Mouse (Mus musculus) liver, embryonic 16.5 days (tissue): ENCODE results near the gene Barhl1. TPM values are rescaled to one million over a fixed set of nuclear protein-coding genes. Genes with fewer than 3 reads are reported as not detected.

Experiments
- ATAC-seq: fragments of 200-750 bp; cut with Nextera tagmentation; 2 replicates; pipeline ENCODE4 v1.8.0; 2017; ENCODE audit warnings: low read depth, mild to moderate bottlenecking, moderate number of reproducible peaks, moderate library complexity
- H3K27ac ChIP-seq: fragments of 300-500 bp; sonication (generic); 2 replicates; pipeline ENCODE4 v1.5.1; 2014; ENCODE audit warnings: mild to moderate bottlenecking, low read length
- H3K27me3 ChIP-seq: fragments of 300-500 bp; sonication (generic); 2 replicates; pipeline ENCODE4 v1.6.1; 2014; ENCODE audit warnings: low read depth, low read length, mixed read lengths; ENCODE audit not compliant: control insufficient read depth, insufficient read depth
- H3K36me3 ChIP-seq: fragments of 300-500 bp; sonication (generic); 2 replicates; pipeline ENCODE4 v1.6.1; 2014; ENCODE audit warnings: mild to moderate bottlenecking; ENCODE audit not compliant: control insufficient read depth, insufficient read depth
- H3K4me1 ChIP-seq: fragments of 300-500 bp; sonication (generic); 2 replicates; pipeline ENCODE4 v1.6.1; 2014; ENCODE audit warnings: low read depth, low read length, mixed read lengths; ENCODE audit not compliant: control insufficient read depth
- H3K4me2 ChIP-seq: fragments of 300-500 bp; sonication (generic); 2 replicates; pipeline ENCODE4 v1.6.1; 2014; ENCODE audit warnings: low read depth, low read length, mixed read lengths
- H3K4me3 ChIP-seq: fragments of 300-500 bp; sonication (generic); 2 replicates; pipeline ENCODE4 v1.5.1; 2014; ENCODE audit warnings: low read depth, mild to moderate bottlenecking, low read length
- H3K9ac ChIP-seq: fragments of 300-500 bp; sonication (generic); 2 replicates; pipeline ENCODE4 v1.6.1; 2014; ENCODE audit warnings: low read depth, low read length
- H3K9me3 ChIP-seq: fragments of 300-500 bp; sonication (generic); replicated peaks from 2 replicates; pipeline ENCODE4 v1.6.1; 2016; ENCODE audit warnings: low read length; ENCODE audit not compliant: control insufficient read depth
- WGBS: fragments of 180-500 bp; shearing (Covaris S2); extraction: QIAGEN DNeasy Blood & Tissue Kit; methylation state at CpG from one replicate; pipeline ENCODE4 v1.1.7; 2014; ENCODE audit not compliant: insufficient replicate concordance; 5-methylcytosine and 5-hydroxymethylcytosine counted together
- polyA plus RNA-seq: library from polyadenylated mRNA; unstranded; fragments of >200 nt; fragmentation: Nextera tagmentation; extraction: Ambion mirVana; gene quantifications from 2 replicates; pipeline ENCODE4 v1.2.1, GENCODE M21; 2015

Barhl1 gene
- polyA plus RNA-seq, 1 experiment from 2014 or later = not detected

GRCm38 (mm10) chr2:28915104-28915738, 1.2 kb downstream of the Barhl1 start:
- no peaks in the 10 kb centered on the region; the same call in 1 of the 2 replicates for H3K4me1 ChIP-seq
- 8% methylated on average over 22 of the region's 22 CpGs for WGBS
- ATAC-seq = no peak
- H3K4me3 ChIP-seq = no peak overlapping the region
- H3K9me3 ChIP-seq = no peaks in the 10 kb centered on the region
- H3K9ac ChIP-seq = no peak overlapping the region
- H3K27ac ChIP-seq = no peak overlapping the region
- no peak overlapping the region for H3K4me2 ChIP-seq
- H3K36me3 ChIP-seq = no peaks in the 10 kb centered on the region
- H3K27me3 ChIP-seq = peaks cover 97% of the 10 kb centered on the region

- Histone ChIP-seq H3K36me3 (no peaks in the 10 kb centered on the region), H3K9me3 (no peaks in the 10 kb centered on the region), H3K27ac (no peak overlapping the region), H3K4me1 (no peaks in the 10 kb centered on the region; the same call in 1 of the 2 replicates), H3K4me3 (no peak overlapping the region), H3K4me2 (no peak overlapping the region), H3K9ac (no peak overlapping the region), H3K27me3 (peaks cover 99% of the 10 kb centered on the region)
- 8% methylated on average over 2 of the region's 2 CpGs for WGBS
- no peak for ATAC-seq
Observed at GRCm38 (mm10) chr2:28914121-28914520, 2.3 kb downstream of the Barhl1 start.

GRCm38 (mm10) chr2:28912961-28913360, 3.5 kb downstream of the Barhl1 start:
- Histone ChIP-seq H3K27ac (no peak overlapping the region), H3K36me3 (no peaks in the 10 kb centered on the region), H3K4me3 (no peak overlapping the region), H3K4me2 (no peak overlapping the region), H3K27me3 (peaks cover 99% of the 10 kb centered on the region), H3K9ac (no peak overlapping the region), H3K4me1 (no peaks in the 10 kb centered on the region; the same call in 1 of the 2 replicates), H3K9me3 (no peaks in the 10 kb centered on the region)
- whole genome bisulfite sequencing = 7% methylated on average over 4 of the region's 4 CpGs
- ATAC-seq = no peak

GRCm38 (mm10) chr2:28912039-28912700, 4.3 kb downstream of the Barhl1 start:
- H3K27me3 ChIP-seq = peaks cover 95% of the 10 kb centered on the region
- H3K9me3 ChIP-seq = no peaks in the 10 kb centered on the region
- no peak overlapping the region for H3K4me3 ChIP-seq
- no peak overlapping the region for H3K4me2 ChIP-seq
- 3% methylated on average over 33 of the region's 33 CpGs for WGBS
- no peak for ATAC-seq
- no peak overlapping the region for H3K27ac ChIP-seq
- no peaks in the 10 kb centered on the region for H3K36me3 ChIP-seq
- no peaks in the 10 kb centered on the region for H3K4me1 ChIP-seq
- H3K9ac ChIP-seq = no peak overlapping the region

- H3K4me2 ChIP-seq = no peak overlapping the region
- H3K27me3 ChIP-seq = peaks cover 88% of the 10 kb centered on the region
- WGBS = 2% methylated on average over 44 of the region's 44 CpGs
Observed at GRCm38 (mm10) chr2:28911331-28912038, 5.0 kb downstream of the Barhl1 start.

GRCm38 (mm10) chr2:28910877-28911276, 5.6 kb downstream of the Barhl1 start:
- Histone ChIP-seq H3K9me3 (no peaks in the 10 kb centered on the region), H3K27me3 (peaks cover 82% of the 10 kb centered on the region), H3K27ac (no peak overlapping the region), H3K9ac (no peak overlapping the region), H3K4me3 (no peak overlapping the region), H3K4me2 (no peak overlapping the region), H3K36me3 (no peaks in the 10 kb centered on the region), H3K4me1 (no peaks in the 10 kb centered on the region)
- ATAC-seq = no peak
- 8% methylated on average over 3 of the region's 3 CpGs for WGBS

More at GRCm38 (mm10) chr2:28911331-28912038, 5.0 kb downstream of the Barhl1 start:
- Histone ChIP-seq H3K4me1 (no peaks in the 10 kb centered on the region), H3K36me3 (no peaks in the 10 kb centered on the region), H3K9ac (no peak overlapping the region), H3K27ac (no peak overlapping the region), H3K4me3 (no peak overlapping the region), H3K9me3 (no peaks in the 10 kb centered on the region)
- ATAC-seq = no peak

- Histone ChIP-seq H3K9me3 (no peaks in the 10 kb centered on the region), H3K27ac (no peak overlapping the region), H3K36me3 (no peaks in the 10 kb centered on the region), H3K27me3 (peaks cover 74% of the 10 kb centered on the region), H3K4me3 (no peak overlapping the region), H3K9ac (no peak overlapping the region), H3K4me1 (no peaks in the 10 kb centered on the region), H3K4me2 (no peak overlapping the region)
- ATAC-seq = no peak
- 8% methylated on average over 25 of the region's 25 CpGs for WGBS
Observed at GRCm38 (mm10) chr2:28909818-28910710, 6.4 kb downstream of the Barhl1 start.

- H3K4me3 ChIP-seq = no peak overlapping the region
- no peak for ATAC-seq
- WGBS = 2% methylated on average over 39 of the region's 41 CpGs
- H3K9me3 ChIP-seq = no peaks in the 10 kb centered on the region
- H3K9ac ChIP-seq = no peak overlapping the region
- no peaks in the 10 kb centered on the region for H3K36me3 ChIP-seq
- H3K4me2 ChIP-seq = no peak overlapping the region
- no peak overlapping the region for H3K27ac ChIP-seq
- H3K4me1 ChIP-seq = no peaks in the 10 kb centered on the region
- peaks cover 66% of the 10 kb centered on the region for H3K27me3 ChIP-seq
Observed at GRCm38 (mm10) chr2:28909186-28909817, 7.2 kb downstream of the Barhl1 start.
